Mouse (Mus musculus) lung, adult 18-20 months (tissue): ENCODE measurements around the gene Alpl.

Experiments used
- DNase-seq, 2 experiments: peaks; one replicate each; pipeline ENCODE4 v3.0.0; 2022; ENCODE audit warnings: mixed read lengths in 2 of 2

Gene Alpl

GRCm38 (mm10) chr4:137707216-137707990 lies 88.8 kb downstream of the Alpl start:
- DNase-seq, result peak; percentile 85 to 89

- DNase-seq, result peak; percentile 65 to 71
Observed at GRCm38 (mm10) chr4:137706510-137706909, 89.7 kb downstream of the Alpl start.

GRCm38 (mm10) chr4:137705379-137705778 lies 90.8 kb downstream of the Alpl start:
- DNase-seq, result no peak

GRCm38 (mm10) chr4:137704561-137704960 lies 91.6 kb downstream of the Alpl start:
- DNase-seq, result no peak

GRCm38 (mm10) chr4:137703077-137703476 lies 93.1 kb downstream of the Alpl start:
- DNase-seq, result no peak

GRCm38 (mm10) chr4:137700960-137701359 lies 95.2 kb downstream of the Alpl start:
- DNase-seq, result no peak

- no peak for DNase-seq
Observed at GRCm38 (mm10) chr4:137699264-137700211, 96.6 kb downstream of the Alpl start.

GRCm38 (mm10) chr4:137698076-137698985 lies 97.9 kb downstream of the Alpl start:
- peak; percentile 85 to 89 for DNase-seq

- peak in 1 of 2 experiments; percentile 54 for DNase-seq
Observed at GRCm38 (mm10) chr4:137697156-137697885, 98.9 kb downstream of the Alpl start.

GRCm38 (mm10) chr4:137695900-137696299 lies 100.3 kb downstream of the Alpl start:
- DNase-seq, result peak in 1 of 2 experiments; percentile 54

- peak; percentile 69 to 80 for DNase-seq
Observed at GRCm38 (mm10) chr4:137695300-137695699, 100.9 kb downstream of the Alpl start.

GRCm38 (mm10) chr4:137692107-137692902 lies 103.9 kb downstream of the Alpl start:
- DNase-seq, result no peak
